Mouse (Mus musculus) hindbrain, embryonic 10.5 days (tissue): ENCODE data around the gene Ssh2. TPM values are rescaled to one million over a fixed set of nuclear protein-coding genes. Genes with fewer than 3 reads are reported as not detected.

Experiments used
- DNase-seq: peaks from one replicate; pipeline ENCODE4 v3.0.0-alpha.2; 2017; ENCODE audit warnings: low spot score
- H3K27ac ChIP-seq: fragments of 300-500 bp; sonication (generic); 2 replicates; pipeline ENCODE4 v1.5.1; 2016; ENCODE audit warnings: mild to moderate bottlenecking, moderate library complexity
- H3K27me3 ChIP-seq: fragments of 300-500 bp; sonication (generic); 2 replicates; pipeline ENCODE4 v1.6.1; 2016; ENCODE audit warnings: mild to moderate bottlenecking; ENCODE audit not compliant: poor library complexity, insufficient read depth, severe bottlenecking
- H3K36me3 ChIP-seq: fragments of 300-500 bp; sonication (generic); 2 replicates; pipeline ENCODE4 v1.6.1; 2016; ENCODE audit warnings: mild to moderate bottlenecking, moderate library complexity
- H3K4me1 ChIP-seq: fragments of 300-500 bp; sonication (generic); replicated peaks from 2 replicates; pipeline ENCODE4 v1.6.1; 2016; ENCODE audit warnings: mild to moderate bottlenecking
- H3K4me3 ChIP-seq: fragments of 300-500 bp; sonication (generic); 2 replicates; pipeline ENCODE4 v1.5.1; 2016; ENCODE audit warnings: mild to moderate bottlenecking, moderate library complexity
- H3K9me3 ChIP-seq: fragments of 300-500 bp; sonication (generic); 2 replicates; pipeline ENCODE4 v1.6.1; 2016; ENCODE audit warnings: mild to moderate bottlenecking, moderate library complexity
- whole genome bisulfite sequencing: fragments of 180-500 bp; shearing (Covaris S2); methylation state at CpG from one replicate; pipeline ENCODE4 v1.1.7; 2016; 5-methylcytosine and 5-hydroxymethylcytosine counted together
- polyA plus RNA-seq: library from polyadenylated mRNA; unstranded; fragments of >200 nt; fragmentation: Nextera tagmentation; extraction: Ambion mirVana; gene quantifications from 2 replicates; pipeline ENCODE4 v1.2.1, GENCODE M21; 2016

The Ssh2 gene
- polyA plus RNA-seq, 1 experiment from 2014 or later = 10.1 TPM

DNA sequence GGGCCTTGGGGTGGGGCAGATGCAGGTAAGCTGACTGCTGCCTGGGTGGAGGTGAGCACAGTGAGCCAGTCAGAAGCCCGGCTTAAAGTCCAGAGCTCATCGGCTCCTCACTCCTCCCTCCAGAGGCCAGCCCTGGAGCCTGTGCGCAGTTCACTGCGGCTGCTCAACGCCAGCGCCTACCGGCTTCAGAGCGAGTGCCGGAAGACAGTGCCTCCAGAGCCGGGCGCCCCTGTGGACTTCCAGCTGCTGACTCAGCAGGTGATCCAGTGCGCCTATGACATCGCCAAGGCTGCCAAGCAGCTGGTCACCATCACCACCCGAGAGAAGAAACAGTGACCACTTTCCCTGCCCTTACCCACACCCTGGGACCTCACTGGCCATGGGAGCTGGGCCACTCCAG, 290.2 kb downstream of the Ssh2 start:
- no peak overlapping the region for H3K4me3 ChIP-seq
- peaks cover 90% of the 10 kb centered on the region for H3K36me3 ChIP-seq
- H3K27ac ChIP-seq = no peak overlapping the region
- WGBS = 90% methylated on average over 14 of the region's 14 CpGs
- no peak for DNase-seq
- H3K27me3 ChIP-seq = no peaks in the 10 kb centered on the region
- H3K4me1 ChIP-seq = peaks cover 38% of the 10 kb centered on the region
- H3K9me3 ChIP-seq = no peaks in the 10 kb centered on the region

DNA sequence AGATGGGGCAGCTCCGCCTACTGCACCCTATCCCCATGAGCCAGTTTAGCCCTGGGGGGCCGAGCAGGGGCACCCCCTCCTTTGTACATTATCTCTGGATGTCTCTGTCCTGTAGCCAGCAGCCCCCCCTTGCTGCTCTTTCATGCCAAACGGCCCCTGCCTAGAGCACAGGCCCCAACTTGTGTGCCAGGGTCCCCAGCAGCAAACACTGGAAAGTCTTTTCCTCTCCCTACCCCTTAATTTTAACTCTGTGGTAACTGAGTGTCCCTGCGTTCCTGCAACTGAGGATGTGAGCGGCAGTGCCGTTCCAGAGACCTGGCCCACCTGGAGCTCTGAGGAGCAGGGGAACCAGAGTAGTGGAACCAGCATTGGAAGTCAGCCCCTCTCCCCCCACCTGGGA, 290.9 kb downstream of the Ssh2 start:
- WGBS = 85% methylated on average over 6 of the region's 6 CpGs
- no peaks in the 10 kb centered on the region for H3K9me3 ChIP-seq
- no peak overlapping the region for H3K4me3 ChIP-seq
- H3K27ac ChIP-seq = no peak overlapping the region
- peaks cover 35% of the 10 kb centered on the region for H3K4me1 ChIP-seq
- DNase-seq = no peak
- peaks cover 83% of the 10 kb centered on the region for H3K36me3 ChIP-seq
- H3K27me3 ChIP-seq = no peaks in the 10 kb centered on the region

DNA sequence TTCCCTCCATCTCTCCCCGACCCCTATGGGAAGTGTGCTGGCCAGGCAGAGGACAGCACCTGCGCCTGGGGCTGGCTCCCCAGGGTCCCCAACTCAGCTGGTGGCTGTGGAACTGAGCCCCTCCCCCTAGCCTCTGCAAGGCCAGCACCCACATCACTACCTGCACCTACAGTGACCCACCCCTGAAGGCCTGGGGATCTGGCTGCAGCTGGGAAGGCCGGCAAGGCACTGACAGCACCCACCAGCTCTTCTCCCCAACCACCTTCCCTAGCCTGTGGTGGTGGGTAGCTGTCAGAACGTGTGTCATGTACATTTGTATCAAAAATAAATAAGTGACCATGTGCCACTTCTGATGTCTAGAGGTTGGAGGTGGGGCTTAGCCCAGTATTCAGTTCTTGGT, 291.3 kb downstream of the Ssh2 start:
- Histone ChIP-seq H3K4me3 (peak overlapping the region; percentile 2; the same call in 1 of the 2 replicates), H3K9me3 (no peaks in the 10 kb centered on the region), H3K36me3 (peaks cover 78% of the 10 kb centered on the region), H3K27me3 (no peaks in the 10 kb centered on the region), H3K27ac (no peak overlapping the region), H3K4me1 (peaks cover 39% of the 10 kb centered on the region)
- DNase-seq = no peak
- WGBS = 75% methylated on average over 4 of the region's 4 CpGs

DNA sequence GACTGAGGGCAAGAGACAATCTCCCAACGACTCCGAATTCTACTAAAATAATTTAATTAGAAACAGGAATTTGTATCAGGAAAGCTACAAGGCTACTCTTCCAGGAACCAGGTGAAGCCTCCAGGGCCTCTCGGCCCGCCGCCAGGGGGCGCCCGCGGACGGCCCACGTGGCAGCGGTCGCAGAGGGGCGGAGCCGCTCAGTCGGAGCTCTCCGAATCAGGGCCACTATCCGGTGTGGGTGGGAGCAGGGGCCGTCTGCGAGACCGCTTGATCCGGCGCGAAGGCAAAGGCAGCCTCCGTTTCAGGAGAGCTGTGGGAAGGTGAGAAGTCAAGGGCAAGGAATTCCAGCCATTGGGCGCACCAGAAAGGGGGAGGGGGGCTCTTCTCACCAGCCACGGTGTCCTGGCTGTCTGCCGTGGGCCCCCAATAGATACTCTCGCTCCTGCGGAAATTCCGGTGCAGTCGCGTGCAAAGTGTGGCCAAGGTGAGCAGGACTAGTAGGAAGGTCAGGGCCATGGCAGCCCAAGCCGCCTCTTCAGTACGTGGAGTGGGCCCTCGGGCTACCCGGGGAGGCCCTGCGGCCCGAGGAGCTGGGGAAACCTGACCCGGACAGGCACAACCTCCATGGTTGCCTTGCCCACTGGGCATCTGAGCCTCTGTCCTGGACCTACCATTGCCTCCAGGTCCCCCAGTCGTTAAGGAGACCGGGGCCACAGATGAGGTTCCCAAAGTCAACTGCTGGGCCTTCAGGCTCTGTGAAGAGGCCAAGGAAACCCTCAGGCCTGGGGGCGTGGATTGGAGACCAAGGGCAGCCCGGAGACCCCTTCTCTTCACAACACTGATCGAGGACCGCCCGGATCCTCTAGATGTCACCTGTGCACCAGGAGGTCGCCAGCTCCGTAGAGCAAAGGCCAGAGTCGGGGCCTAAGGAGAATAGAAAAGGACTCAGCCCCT, 292.3 kb downstream of the Ssh2 start:
- H3K27ac ChIP-seq = peak overlapping the region; percentile 54; the same call in 1 of the 2 replicates
- peak overlapping the region; percentile 47 for H3K4me3 ChIP-seq
- H3K9me3 ChIP-seq = no peaks in the 10 kb centered on the region
- WGBS = 21% methylated on average over 49 of the region's 49 CpGs
- no peaks in the 10 kb centered on the region; the same call in 1 of the 2 replicates for H3K27me3 ChIP-seq
- H3K4me1 ChIP-seq = peaks cover 44% of the 10 kb centered on the region
- peaks cover 69% of the 10 kb centered on the region for H3K36me3 ChIP-seq
- DNase-seq = peak; percentile 83

Other genes with a start within 250 kb of the Ssh2 start
- 0.37 and 0.63 TPM in 2 replicates for gene Slc6a4, start 217.7 kb upstream of the Ssh2 start, polyA plus RNA-seq
- gene Nsrp1, start 137.9 kb upstream of the Ssh2 start, polyA plus RNA-seq = 37.1 and 57.0 TPM in 2 replicates
- gene Efcab5, start 27.3 kb upstream of the Ssh2 start, polyA plus RNA-seq = 0.22 and 0.27 TPM in 2 replicates
- gene Coro6, start 246.1 kb downstream of the Ssh2 start, polyA plus RNA-seq = 0.05 and 0.16 TPM in 2 replicates